Mouse (Mus musculus): ENCODE measurements around the gene Nnmt. TPM values are rescaled to one million over a fixed set of nuclear protein-coding genes. Genes with fewer than 3 reads are reported as not detected.

Gene Nnmt
- polyA plus RNA-seq, 2 experiments from 2014 or later = not detected

DNA sequence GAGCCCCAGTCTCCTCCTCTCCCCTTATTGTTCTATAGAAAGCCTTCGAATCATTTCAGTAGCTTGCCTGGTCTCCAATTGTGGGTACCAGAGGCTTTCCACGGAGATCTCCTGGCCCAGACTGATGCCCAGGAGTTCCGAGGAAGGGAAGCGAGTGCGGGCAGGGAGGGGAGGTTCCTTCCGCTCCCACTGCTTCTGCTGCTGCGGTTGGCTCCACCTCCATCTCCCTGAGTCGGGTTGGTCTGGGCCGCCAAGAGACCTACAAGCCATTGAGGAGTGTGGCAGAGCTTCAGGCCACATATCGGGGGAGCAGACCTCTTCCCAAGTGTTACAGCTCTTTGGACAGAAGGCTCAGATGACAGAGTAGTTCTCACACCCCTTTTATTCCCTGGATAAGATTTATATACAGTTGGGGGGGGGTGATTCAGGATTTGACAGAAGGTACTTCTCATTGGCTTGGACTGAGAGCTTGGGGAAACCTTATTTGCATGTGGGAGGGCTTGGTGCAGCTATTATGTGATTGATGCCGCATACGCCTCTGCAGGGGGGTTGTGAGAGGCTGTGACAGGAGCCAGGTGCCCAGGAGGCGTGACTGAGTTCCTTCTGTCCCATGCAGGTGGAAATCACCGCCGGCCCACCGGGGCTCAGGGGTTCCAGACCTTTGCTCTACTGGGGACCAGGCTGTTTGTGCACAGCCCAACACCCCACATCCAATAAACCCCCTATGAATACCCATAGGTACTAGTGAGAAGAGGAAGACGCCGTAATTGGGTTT lies 30.8 kb upstream of the Nnmt start:
- no peak for ATAC-seq

GRCm38 (mm10) chr9:48633147-48633546 lies 28.2 kb upstream of the Nnmt start:
- ATAC-seq = no peak

DNA sequence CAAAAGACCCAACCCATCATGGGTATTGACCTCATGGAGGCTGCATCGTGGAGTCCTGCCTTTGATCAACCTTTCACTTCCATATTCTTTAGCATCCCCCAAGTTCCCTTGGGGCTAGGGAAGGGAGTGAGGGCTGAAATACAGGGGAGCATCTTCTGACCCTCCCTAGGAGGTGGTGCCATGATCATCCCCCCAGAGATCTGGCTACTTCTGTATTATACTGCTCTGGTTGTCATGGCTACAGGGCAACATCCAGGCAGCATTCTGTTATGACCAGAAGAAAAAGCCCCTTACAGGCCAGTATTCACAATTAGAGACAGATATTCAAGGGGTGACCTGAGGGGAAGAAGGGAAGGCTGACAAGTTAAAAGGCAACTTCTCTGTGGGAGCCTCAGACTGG lies 14.3 kb upstream of the Nnmt start:
- ATAC-seq = no peak

- ATAC-seq = peak; percentile 41
Measured at GRCm38 (mm10) chr9:48618589-48618988, 13.6 kb upstream of the Nnmt start.

- ATAC-seq = no peak
Measured at GRCm38 (mm10) chr9:48618111-48618510, 13.2 kb upstream of the Nnmt start.

GRCm38 (mm10) chr9:48617511-48618010 lies 12.6 kb upstream of the Nnmt start:
- no peak for ATAC-seq

- ATAC-seq = no peak
Measured at GRCm38 (mm10) chr9:48613221-48613620, 8.3 kb upstream of the Nnmt start.

DNA sequence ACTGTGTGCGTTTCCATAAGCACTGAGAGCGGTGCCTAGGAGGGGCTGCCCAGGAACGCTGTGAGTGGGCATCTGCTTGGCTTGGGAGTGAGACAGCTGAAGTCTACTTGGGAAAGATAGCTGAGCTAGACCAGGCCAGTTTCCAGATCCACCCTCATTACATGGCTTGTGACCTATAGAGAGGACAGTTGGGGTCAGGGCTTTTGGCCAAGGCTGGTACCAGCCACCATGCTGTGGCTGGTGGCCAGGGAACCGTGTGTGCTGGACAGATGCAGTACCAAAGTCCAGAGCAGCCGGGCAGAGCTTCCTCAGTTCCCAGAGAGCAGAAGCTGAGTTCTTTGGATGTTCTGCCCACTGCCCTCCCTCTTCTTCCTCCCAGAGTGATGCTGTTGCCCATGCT lies 7.6 kb upstream of the Nnmt start:
- no peak for ATAC-seq

DNA sequence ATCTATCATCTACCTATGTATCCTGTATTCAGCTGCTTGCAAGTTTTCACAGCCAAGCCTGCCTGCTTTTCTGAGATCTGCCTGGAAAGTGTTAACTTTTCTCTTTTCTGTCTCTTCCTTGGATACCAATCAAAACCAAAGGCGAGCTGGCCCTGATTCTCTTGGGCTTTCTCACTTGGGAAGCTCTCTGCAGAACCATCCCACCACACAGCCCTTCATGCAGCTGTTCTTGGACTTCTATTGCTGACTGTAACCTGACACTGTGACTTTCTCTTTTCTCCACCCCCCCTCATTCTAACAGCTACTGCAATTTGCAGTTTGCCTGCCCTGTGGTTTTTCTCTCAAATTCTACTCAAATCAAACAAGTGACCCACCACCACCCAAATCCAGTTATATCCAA lies 6.1 kb upstream of the Nnmt start:
- ATAC-seq = no peak

GRCm38 (mm10) chr9:48609734-48610133 lies 4.8 kb upstream of the Nnmt start:
- ATAC-seq = no peak

DNA sequence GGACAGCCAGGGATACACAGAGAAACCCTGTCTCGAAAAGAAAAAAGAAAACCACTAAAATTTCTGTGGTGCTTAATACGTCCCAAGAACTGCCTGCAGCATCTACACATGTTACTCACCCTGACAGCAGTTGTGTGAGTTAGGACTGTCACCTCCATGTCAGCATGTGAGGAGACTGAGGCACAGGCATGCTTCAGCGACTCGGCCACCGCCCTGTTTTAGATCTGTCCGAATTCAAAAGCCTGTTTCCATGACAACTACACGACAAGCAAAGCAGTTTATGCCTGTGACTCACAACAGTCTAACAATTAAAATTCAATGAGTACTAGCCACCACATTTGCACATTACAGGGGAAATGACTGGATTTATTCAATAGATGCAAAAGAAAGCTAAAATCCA lies 2.5 kb upstream of the Nnmt start:
- ATAC-seq = no peak

GRCm38 (mm10) chr9:48606171-48606570 lies 1.2 kb upstream of the Nnmt start:
- no peak for ATAC-seq

- no peak for ATAC-seq
Measured at GRCm38 (mm10) chr9:48605697-48606096, 744 bp upstream of the Nnmt start.

GRCm38 (mm10) chr9:48604226-48604625 lies 727 bp downstream of the Nnmt start:
- ATAC-seq = no peak

GRCm38 (mm10) chr9:48600881-48601280 lies 4.1 kb downstream of the Nnmt start:
- ATAC-seq = no peak

DNA sequence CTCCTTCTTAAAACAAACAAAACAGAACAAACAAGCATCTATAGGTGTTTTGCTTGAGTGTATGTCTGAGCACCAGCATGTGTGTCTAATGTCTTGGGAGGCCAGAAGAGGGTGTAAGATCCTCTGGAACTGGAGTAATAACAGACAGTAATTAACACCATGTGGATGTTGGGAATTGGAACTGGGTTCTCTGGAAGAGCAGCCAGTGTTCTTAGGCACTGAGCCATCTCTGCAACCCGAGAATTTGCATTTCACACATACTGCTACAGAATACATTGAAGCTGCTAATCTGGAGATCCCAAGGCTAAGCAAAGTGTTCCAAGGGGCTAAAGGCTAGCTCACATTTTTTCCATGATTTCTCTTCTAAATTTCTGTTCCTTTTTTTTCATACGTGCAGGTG lies 4.9 kb downstream of the Nnmt start:
- ATAC-seq = no peak

- ATAC-seq = no peak
Measured at GRCm38 (mm10) chr9:48597494-48597893, 7.5 kb downstream of the Nnmt start.

- ATAC-seq = no peak
Measured at GRCm38 (mm10) chr9:48596924-48597323, 8.0 kb downstream of the Nnmt start.

DNA sequence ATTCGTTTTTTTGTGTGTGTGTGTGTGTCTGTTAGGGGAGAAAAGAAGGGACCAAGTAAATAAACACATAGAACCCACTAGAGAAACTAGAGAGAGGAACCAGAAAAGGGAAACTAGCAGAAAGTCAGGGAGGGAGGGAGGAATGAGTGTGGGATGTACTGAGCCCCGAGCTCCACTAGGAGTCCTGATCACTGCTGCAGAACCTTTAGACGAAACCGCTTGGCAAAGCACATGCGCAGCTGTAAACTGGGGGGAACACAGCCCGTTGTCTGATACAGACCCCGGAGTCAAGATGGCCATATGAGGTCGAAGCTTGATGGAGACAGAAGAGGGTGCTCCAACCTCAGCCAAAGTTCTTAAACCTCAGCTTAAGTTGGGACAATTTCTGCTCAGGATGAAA lies 11.0 kb downstream of the Nnmt start:
- ATAC-seq = no peak

DNA sequence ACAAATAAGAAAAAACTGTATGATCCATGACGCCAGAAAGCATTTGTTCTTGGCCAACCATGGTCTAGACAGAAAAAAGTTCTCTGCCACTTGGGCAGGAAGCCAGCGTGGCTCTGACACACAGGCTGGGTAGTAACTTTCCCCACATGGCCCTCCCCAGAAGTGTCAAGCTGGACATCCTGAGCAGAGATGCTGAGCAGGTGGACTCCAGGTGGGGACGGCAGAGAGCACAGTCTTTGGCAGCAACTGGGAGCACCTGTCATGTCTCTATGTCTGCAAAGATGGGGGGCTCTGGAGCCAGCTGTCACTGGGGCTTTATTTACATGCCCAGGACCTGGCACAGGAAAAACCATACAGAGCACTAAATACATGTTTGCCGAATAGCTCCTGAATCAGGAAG lies 14.3 kb downstream of the Nnmt start:
- ATAC-seq = no peak

DNA sequence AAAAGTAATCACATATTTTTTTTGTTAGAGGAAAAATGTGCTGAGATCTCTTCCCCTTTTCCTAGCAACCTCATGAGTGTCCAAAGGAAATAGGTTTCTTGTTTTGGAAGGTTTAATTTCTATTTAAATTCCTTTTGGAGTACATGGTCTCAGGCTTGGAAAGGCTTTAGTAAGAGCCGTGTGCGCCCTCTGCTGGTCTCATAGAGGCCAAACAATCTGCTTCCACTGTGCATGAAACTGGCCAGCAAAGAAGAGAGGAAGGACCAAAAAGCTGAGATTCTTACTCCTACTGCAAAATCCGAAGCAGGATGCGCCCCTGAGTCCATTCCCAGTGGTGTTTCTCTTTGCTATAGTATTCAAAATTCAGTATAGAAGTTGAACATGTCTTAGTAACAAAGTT lies 18.6 kb downstream of the Nnmt start:
- ATAC-seq = no peak

DNA sequence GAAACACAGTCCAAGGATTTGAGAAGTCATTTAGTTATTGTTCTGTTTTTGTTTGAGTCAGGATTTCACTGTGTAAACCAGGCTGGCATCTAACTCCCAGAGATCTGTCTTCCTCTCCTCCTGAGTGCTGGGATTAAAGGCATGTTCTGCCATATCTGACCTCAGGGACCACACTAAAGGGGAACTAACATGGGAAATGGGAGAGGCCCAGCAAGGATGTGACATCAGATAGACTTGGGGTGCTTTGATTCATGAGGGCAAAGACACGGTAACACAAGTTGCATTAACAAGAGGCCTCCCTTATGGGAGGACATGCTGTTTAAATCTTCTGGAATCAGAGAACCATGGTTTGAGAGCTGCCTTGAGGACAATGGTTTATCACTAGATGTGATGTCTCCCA lies 24.1 kb downstream of the Nnmt start:
- ATAC-seq = no peak

DNA sequence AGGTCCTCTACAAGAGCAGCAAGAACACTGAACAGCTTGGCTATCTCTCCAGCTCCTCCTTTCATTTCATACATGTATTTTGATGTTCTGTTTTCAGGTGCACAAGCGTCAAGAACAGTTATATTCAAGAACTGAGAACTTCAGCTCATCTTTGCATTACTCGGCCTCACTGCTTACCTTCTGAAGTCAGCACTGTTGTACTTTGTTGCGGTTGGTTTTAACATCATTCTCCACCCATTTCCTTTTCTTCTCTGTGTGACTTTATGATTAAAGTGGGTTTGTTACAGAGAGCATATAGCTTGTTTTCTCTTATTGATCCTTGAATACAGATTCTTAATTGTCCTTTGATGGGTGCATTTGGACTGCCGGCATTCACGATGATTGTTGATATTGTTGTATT lies 42.6 kb downstream of the Nnmt start:
- ATAC-seq = peak; percentile 68

GRCm38 (mm10) chr9:48559482-48560139 lies 45.3 kb downstream of the Nnmt start:
- ATAC-seq = peak; percentile 59
